Mouse (Mus musculus) adrenal gland, postnatal 10 days (tissue): Measurements from ENCODE around the gene Lax1. TPM values are rescaled to one million over a fixed set of nuclear protein-coding genes. Genes with fewer than 3 reads are reported as not detected.

Experiments
- DNase-seq: peaks from one replicate; pipeline ENCODE4 v3.0.0; 2021; ENCODE audit warnings: mixed read lengths
- microRNA-seq: library from miRNA; unstranded; fragments of <30 nt; microRNA quantifications from one replicate; pipeline ENCODE4 v1.2.0, GENCODE M21; 2021
- total RNA-seq, 2 experiments: library from RNA; stranded (reverse); gene quantifications; 2 replicates each; pipeline ENCODE4 v1.2.3; 2021

Lax1 gene
- total RNA-seq, 2 experiments from 2014 or later: 1.7 to 2.0 TPM

GRCm38 (mm10) chr1:133632168-133632567 is 57.7 kb downstream of the Lax1 start:
- no peak for DNase-seq

Small RNA genes within 50 kb of the gene (microRNA-seq; reads per million reads assigned to microRNA genes)
- not detected for gene Mir6903

Other genes starting within 250 kb of the Lax1 start
- gene Snrpe, start 79.8 kb downstream of the Lax1 start, total RNA-seq: 100 to 1,000 TPM; 125 to 135 TPM
- 10 to 100 TPM in 1 of 2 experiments, 1 to 10 TPM in 1; 8.4 to 13.0 TPM for gene Zbed6, start 29.2 kb downstream of the Lax1 start, total RNA-seq
- 10 to 100 TPM; 31.6 to 39.5 TPM for gene Gm38394, start 28.8 kb downstream of the Lax1 start, total RNA-seq
- gene Atp2b4, start 110.9 kb upstream of the Lax1 start, total RNA-seq: 10 to 100 TPM; 33.3 to 40.3 TPM
- gene Optc, start 217.9 kb upstream of the Lax1 start, total RNA-seq: 1 to 10 TPM; 1.7 to 2.5 TPM
- 10 to 100 TPM; 56.9 to 74.1 TPM for gene Prelp, start 231.3 kb upstream of the Lax1 start, total RNA-seq